Mouse (Mus musculus) layer of hippocampus, postnatal 25 days (tissue): ENCODE measurements at regions not wholly inside any gene's neighbourhood (a gene's known extent, or its start where the extent isn't known, plus 50 kb on each side); places are given as distances from the start of the nearest gene placed in this dataset.
A peak's percentile ranks its signal among the peaks of the same experiment; 100 is the strongest.

ENCODE experiments used
- DNase-seq, 2 experiments: peaks; one replicate each; pipeline ENCODE4 v3.0.0; 2022; ENCODE audit warnings: mixed read lengths in 2 of 2, low spot score in 1 of 2; ENCODE audit errors: extremely low spot score in 1 of 2

DNA sequence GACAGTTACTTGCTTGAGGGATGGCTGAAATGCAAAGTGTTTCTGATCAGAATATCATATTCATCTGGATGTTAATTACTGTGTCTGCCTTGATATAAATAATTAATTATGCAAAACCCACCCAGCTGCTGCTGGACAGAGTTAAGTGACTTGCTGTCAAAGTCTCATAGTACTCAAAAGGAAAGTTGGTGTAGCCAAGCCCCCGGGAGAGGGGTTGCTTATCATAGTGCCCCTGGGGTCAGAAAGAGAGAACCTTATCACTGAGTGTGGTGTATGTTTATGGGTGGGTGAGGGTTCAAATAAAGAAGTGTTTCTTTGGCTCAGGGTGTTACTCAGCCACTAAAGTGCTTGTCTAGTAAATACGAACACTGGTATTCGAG, 211.6 kb downstream of the Cmpk2 start:
- DNase-seq = no peak

DNA sequence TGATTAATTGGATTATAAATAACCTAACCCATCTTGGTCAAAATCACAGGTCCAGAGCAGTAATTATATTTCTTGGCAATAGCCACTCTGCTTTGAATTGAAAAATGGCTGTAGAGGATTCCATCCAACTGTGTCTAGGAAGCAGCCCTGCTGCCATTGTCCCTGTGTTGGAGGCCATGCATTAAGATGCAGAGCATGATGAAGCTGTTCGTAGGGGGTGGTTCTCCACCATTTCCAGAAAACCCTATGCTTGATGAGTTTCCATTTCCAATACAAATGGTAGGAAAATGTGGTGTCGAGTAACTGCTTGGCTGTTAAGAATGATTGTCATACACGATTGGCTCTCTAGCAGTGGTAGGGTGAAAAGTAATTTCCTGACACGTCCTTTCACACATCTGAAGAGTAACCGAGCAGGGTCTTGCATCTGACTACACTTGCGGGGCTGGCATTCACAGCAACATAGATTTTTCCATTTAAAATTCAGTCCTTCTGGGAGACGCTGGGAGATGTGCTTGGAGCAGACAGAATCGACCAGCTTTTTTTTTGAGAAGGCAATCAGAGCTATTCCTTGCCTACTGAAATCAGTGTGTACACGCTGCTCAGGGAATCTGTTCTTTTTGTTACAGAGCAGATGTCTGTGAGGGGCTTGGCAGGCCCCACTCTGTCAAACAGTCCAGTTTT, 211.0 kb downstream of the Cmpk2 start:
- peak in 1 of 2 experiments; percentile 15 for DNase-seq

DNA sequence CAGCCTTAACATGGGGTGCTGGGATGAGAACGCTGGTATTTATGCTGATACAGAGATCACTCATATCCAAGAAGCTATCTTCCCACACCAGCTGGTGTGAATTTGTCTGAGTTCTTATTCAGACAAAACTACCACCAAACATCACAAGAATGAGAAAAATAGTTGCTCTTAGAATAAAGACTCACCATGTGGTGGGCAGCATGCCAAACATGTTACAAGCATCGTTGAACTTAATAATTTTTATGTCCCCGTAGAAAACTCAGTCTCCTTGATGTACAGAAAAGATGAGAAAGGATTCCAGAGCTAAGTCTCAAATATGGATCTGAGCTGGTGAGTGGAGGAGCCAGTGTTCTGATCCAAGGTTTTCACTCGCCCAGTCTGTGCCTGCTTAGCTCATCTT, 196.5 kb downstream of the Cmpk2 start:
- DNase-seq = no peak

DNA sequence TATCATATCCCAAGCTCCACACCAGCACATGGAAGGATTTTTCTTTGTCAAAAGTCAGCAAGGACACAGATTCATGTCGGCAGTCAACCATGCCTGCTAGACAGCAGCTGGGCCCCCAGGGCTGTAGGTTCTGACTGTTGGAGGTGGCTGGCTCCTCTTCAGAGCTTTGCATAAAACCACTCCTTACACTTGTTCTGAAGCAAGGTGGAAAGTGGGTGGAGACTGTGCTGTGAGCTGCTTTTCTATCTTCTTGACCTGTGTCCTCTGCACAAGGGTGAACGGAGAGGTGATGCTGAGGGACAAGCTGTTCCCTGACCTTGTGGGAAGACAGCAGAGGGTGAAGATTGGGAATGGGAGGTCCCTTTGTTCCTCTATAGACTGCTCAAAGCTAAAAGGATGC, 185.2 kb downstream of the Cmpk2 start:
- no peak for DNase-seq

DNA sequence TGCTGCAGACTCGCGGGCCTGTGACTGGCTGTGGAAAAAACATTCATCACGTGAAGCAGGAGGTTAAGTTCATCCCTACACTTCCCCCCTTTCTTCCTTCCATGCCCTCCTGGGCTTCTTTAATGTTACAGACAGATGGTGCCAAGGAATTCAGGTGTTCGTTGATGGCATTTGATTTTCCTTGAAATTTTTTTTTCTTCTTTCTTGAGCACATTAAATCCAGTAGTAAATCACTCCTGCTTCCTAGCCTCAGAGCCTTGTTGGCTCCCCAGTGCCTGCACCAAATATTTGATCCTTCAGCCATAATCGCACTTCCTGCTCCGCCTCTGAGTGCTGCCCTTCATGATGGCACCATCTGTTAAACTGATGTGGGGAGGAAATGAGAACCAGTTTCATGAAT, 184.8 kb downstream of the Cmpk2 start:
- DNase-seq = no peak

DNA sequence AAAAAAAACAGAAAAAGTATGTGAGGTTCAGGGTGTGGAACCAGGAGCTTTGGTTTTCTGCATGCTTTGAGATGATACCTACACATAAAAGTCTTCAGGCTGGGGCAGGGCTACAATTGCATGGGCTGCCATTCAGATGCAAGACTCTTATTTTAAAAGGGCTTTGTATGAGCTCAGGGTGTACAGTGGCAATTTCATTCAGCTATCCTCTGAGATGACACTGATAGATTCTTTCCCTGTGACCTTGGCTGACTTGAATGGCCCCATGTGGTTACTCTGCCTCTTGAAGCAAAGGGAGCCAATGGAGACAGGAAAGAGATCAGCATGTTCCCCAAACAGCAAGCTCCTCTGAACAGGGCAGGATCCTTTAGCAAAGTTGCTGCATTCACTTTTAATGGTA, 177.1 kb downstream of the Cmpk2 start:
- no peak for DNase-seq

DNA sequence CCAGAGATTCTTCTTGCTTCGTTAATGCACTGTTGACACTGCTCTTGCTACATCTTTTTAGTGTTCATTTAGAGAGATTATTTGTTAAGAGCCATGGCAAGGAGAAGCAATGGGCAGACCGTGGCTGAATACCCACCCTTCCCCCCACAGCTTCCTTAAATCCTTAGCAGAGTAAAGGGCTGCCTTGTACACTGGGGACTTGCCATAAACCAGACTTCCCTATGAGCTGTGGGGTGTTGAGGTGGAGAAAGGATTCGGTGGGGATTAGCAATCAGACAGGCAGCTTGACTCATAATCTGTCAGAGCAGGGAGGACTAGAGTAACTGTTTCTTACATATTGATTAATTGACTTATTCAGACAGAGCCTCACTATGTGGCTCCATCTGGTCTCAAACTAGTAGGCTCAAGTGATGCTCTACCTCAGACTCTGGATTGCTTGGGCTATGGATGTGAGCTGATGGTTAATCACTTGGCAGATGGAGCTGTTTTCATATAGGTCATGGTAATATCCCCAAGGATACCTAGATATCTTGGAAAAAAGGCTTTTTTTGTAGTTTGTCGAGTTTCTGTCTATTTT, 166.7 kb downstream of the Cmpk2 start:
- DNase-seq = no peak

DNA sequence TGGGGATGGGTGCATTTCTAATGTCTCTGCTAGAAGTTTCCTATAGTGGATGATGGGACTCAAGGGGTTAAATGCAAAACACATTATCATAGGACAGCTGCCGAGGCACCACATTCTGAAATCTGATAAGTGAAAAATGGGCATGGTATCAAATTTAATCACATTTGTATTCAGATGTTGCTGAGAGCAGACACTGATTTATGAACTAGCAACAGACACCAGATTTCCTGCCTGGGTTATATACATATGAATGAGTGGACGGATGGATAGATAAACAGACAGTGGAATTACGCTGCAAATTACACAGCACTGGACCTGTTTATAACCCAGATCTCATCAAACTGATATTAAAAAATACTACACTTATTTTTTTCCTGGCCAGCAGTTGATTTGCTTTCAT, 166.2 kb downstream of the Cmpk2 start:
- no peak for DNase-seq

DNA sequence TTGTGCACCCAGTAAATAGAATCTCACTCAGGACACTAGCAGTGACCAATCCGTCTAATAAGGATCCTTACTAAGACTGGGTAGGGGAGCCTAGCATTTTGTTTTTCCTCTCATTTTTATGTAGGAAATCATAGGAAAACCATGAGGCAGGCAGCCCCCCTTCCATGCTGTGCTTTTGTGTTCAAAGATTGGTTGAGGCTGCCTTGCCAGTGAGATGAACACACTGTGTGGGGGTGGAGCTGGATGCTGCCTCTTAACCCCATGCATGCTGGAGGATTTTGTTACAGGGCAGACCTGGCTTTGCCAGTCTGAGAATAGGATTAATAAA, 162.8 kb downstream of the Cmpk2 start:
- peak in 1 of 2 experiments; percentile 7 for DNase-seq

DNA sequence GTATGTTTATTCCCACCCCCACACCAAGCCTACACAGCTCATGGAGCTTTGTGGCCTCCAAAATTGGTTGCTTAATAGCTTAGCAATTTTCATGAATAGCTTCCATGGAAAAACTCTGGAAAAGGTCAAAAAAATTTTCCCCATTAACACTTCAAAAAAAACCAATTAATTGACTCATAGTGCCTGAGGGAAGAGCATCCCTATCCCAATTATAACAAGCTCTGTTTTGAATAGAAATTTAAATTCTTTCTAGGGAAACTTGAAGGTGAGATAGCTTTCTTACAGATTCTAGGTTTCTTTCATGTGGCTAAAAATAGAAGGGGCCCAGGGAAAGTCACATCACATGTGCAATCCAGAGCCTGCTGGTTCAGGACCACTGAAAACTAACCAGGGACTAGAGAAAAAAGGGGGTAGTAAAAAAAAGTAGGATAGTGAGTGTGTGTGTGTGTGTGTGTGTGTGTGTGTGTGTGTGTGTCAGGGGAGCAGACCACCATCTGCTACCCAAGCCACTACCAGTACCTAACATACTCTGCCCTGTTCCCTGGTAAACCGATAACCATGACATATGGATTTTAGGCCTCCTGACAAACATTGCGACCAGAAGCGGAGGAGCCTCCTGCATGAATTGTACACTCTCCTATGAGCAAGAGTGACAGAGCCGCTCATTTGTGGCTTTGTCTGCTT, 162.2 kb downstream of the Cmpk2 start:
- DNase-seq = no peak

DNA sequence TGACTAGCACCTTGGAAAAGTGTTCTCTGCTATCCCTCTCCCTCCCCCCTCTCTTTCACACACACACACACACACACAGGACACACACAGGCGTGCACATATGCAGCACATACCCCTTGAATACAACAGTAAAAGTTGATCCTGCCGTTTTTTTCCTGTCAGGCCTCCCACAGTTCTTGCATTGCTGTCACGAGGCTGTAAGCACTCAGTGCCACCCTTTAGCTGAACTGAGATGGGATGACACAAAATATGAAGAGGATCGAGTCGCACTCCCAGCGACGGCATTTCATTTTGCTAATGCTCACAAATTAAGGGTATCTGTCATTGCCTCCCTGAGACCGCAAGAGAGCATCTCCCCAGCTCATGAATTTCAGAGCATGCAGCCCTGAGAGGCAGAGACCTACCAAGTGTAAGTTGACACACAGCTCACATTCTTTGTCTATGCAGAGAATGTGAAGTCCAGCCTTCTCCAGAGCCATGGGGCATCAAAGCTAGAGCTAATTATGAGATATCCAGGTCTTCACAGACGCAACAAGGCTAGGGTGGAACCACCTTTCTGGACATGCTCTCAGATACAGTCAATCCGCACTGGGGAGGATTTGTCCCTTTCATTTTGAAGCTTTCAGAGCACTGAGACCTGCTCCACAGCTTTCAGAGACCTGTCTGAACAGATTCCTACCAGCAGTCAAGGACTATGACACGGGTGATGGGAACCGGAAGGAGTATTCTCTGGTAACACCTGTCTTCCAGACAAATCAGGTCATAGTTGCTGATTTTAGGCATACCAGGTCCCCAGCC, 152.3 kb downstream of the Cmpk2 start:
- peak in 1 of 2 experiments; percentile 5 for DNase-seq

DNA sequence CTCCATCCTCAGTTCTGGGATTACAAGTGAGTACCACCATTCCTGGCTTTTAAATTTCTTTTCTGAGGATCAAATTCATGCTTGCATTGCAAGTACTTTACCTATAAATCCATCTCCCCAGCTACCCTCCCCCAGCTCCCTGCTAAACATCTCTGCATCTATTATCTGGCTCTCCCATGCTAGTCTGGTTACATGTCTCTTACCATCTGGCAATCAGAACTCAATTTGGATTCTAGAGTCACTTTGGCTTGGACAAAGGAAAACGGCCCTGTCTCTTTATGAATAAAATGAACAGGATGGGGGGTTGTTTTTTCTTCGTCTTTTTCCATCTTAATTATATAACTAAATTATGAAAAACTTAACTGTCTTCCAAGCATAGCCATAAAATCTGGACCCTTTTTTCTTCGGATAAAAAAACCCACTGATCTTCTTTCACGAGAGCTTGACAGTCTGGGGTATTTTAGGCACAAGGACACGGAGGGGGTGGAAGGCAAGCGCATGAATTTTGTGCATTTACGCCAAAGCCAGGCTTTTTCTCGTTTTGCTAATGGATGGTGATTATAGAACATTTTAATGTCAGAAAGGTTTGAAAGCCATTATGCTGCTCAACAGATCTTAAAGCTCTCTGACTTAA, 151.6 kb downstream of the Cmpk2 start:
- DNase-seq = no peak

DNA sequence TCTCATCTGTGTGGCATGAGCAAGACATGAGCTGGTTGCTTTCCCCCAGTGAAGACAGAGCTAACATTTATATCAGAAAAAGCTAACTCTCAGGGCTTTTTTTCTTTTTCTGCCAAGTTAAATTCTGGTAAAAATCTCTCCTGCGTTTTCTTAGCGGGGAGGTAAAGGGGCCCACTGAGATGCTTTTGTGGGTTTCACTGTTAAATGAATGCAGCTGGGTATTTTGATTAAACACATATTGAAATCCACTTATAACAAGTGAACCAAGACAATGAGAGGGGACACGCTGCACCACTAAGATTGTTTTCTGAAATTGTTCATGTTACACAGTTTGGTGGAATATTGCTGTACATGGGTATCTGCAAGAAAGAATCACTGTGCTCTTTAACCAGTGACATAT, 149.0 kb downstream of the Cmpk2 start:
- DNase-seq = no peak

DNA sequence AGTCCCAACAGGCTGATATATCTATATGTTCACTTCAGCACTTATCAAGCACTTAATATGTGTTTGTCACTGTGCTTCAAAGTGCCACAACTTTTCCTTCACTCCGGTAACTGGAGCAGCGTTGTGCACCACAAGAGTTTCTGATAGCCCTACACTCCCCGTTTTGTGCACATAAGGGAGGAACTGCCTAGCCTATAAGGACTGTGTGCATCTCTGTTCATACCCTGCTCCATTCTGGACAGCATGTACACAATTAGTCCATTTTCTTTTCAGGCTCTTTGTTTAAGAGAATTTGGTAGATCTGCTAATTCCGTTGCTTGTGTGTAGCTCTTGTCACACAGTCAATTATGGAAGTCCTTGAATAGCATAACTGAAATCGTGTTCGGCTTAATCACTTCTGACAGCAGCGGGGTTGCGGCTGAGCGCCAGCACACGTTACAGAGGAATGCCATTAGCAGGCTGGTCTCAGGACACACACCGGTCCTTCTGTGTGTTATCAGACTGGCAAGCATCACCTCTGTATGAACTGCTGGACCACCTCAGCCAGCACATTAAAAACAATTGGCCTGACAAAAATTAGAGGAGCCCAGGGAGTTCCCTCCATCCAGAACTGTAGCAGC, 144.2 kb downstream of the Cmpk2 start:
- no peak for DNase-seq

DNA sequence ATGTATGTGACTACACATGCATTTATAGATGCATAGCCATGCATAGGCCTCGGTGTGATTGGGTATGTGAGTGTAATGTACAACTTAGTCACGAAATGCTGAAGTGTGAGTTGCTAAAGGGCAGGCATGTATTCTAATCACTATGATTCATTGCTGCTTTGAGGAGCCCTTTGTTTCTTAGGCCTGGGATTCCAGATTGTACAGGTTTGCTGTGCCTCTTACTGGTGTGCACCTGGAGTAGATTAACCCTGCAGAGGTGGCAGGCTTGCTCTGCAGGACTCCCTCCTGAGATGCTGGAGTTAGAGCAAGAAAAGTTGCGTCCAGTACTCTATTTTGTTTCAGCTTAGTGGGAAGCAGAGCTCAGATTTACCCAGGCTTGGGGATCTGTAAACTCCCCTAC, 141.1 kb downstream of the Cmpk2 start:
- DNase-seq = no peak

DNA sequence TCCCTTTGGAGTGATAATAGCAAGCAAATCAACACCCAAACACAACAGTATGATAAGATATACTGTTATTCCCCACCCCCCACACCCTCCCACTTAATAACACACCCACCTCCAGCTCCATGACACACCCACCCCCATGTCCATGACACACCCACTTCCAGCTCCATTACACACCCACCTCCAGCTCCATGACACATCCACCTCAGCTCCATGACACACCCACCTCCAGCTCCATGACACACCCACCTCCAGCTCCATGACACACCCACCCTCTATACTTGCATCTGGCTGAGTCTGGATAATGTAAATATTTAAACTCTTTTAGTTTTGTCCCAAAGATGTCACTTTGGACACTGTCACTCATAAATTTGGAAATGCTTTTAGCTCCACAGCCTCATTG, 129.5 kb downstream of the Cmpk2 start:
- DNase-seq = no peak

DNA sequence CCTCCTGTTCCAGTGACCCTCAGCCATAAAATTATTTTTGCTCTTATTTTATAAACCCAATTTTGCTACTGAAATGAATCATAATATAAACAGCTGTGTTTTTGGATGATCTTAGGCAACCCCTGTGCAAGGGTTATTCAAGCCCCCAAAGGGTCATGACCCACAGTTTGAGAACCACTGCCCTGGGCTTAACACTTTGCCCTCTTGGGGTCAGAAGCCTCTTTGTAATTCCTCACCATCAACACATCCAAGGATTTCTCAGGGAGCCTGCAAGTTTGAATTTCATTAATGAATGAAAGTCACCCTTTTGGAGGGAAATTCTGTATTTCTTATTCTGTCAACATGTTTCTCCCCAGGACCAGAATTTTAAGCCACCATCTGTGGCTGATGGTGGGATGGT, 123.1 kb downstream of the Cmpk2 start:
- DNase-seq = no peak

DNA sequence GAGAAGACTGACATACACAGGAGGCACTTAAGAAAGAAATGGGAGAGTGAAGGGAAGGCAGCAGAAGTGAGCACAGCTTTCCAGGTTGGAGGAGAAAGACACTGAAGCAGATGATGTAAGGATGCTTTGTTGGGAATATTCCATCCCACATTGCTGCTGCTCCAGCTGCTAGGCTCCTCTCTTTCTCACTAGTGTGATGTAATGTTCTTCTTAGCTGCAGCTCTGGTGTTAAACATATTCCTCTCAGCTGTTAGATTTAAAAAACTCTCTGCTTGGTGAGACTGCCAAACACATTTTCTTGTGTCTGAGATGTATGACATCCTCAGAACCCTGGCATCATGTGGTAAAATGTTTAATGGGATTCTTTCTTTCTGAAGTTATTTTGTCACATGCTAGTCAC, 120.1 kb downstream of the Cmpk2 start:
- no peak for DNase-seq

DNA sequence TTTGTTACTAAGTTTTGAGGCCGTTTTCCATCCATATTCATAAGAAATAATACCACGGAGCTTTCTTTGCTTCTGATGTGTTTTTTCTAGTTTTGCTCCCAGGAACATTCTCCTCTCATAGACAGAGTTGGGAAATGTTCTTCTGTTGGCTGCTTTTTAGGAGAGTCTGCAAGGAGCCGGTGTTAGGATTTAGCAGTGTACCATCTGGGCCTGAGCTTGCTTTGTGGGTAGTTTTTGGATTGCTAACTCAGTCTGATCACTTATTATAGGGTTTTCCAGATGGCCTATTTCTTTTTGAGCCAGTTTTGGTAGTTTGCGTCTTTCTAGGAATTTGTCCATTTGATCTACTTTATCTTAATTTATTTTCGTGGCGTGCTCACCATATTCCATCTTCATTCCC, 108.4 kb downstream of the Cmpk2 start:
- DNase-seq = no peak

DNA sequence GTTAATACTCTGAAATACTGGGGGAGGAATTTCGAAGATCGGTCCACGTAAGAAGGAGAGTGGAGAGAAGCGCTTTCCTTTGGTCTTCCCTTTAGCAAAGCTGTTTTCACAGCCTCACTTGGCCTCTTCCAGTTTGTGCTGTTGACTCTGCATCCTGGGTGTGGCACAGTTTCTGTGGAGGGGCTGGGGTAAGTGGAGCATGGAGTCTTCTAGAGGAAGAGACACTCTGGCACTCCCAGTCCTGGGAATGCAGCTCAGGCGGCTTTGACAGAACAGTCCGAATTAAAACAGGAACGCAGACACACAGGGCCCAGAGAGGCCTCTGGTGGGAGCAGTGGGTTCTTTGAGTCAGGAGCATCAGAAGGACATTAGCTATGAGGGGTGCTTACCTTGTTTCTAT, 102.6 kb downstream of the Cmpk2 start:
- no peak for DNase-seq

DNA sequence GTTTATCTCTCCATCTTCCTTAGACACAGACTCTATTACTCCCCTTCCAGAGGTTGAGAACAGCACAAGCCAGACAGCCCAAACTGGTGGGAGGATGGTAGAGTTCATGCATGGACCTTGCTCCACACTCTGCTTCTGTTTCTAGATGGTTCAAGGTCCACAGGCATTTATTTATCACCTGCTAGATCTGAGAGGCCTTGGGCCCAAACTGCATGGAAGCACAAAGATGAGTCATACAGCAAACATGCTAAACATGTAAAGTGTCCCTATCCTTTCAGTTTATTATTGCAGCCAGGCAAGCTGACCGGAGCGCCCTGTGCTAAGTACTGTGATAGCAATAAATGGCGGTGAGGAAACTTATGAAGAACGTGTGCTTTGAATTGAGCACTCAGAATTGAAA, 98.4 kb downstream of the Cmpk2 start:
- DNase-seq = no peak
